Mouse (Mus musculus) limb, embryonic 14.5 days (tissue): Measurements from ENCODE around the gene Eng. TPM values are rescaled to one million over a fixed set of nuclear protein-coding genes. Genes with fewer than 3 reads are reported as not detected.

Experiments used
- ATAC-seq: fragments of 200-750 bp; cut with Nextera tagmentation; 2 replicates; pipeline ENCODE4 v1.8.0; 2017; ENCODE audit warnings: low read depth, moderate number of reproducible peaks, moderate TSS enrichment; ENCODE audit not compliant: low FRiP score
- DNase-seq: peaks from one replicate; pipeline ENCODE4 v3.0.0-alpha.2; 2015; ENCODE audit warnings: low spot score
- H3K27ac ChIP-seq: fragments of 300-500 bp; sonication (generic); replicated peaks from 2 replicates; pipeline ENCODE4 v1.5.1; 2014; ENCODE audit warnings: low read depth, mild to moderate bottlenecking, low read length, moderate library complexity, mixed read lengths
- H3K27me3 ChIP-seq: fragments of 300-500 bp; sonication (generic); 2 replicates; pipeline ENCODE4 v1.6.1; 2014; ENCODE audit warnings: low read length, mixed read lengths; ENCODE audit not compliant: control insufficient read depth, insufficient read depth
- H3K36me3 ChIP-seq: fragments of 300-500 bp; sonication (generic); 2 replicates; pipeline ENCODE4 v1.6.1; 2014; ENCODE audit warnings: mild to moderate bottlenecking, low read length, moderate library complexity, mixed read lengths; ENCODE audit not compliant: control insufficient read depth, insufficient read depth
- H3K4me1 ChIP-seq: fragments of 300-500 bp; sonication (generic); 2 replicates; pipeline ENCODE4 v1.6.1; 2014; ENCODE audit warnings: antibody characterized with exemption, low read length, mixed read lengths; ENCODE audit not compliant: control insufficient read depth, insufficient read depth
- H3K4me2 ChIP-seq: fragments of 300-500 bp; sonication (generic); replicated peaks from 2 replicates; pipeline ENCODE4 v1.6.1; 2014; ENCODE audit warnings: low read depth, mild to moderate bottlenecking, low read length, moderate library complexity; ENCODE audit not compliant: severe bottlenecking
- H3K4me3 ChIP-seq: fragments of 300-500 bp; sonication (generic); replicated peaks from 2 replicates; pipeline ENCODE4 v1.5.1; 2014; ENCODE audit warnings: low read length
- H3K9ac ChIP-seq: fragments of 300-500 bp; sonication (generic); 2 replicates; pipeline ENCODE4 v1.6.1; 2014; ENCODE audit warnings: mild to moderate bottlenecking, low read depth, low read length, moderate library complexity; ENCODE audit not compliant: severe bottlenecking
- H3K9me3 ChIP-seq: fragments of 300-500 bp; sonication (generic); 2 replicates; pipeline ENCODE4 v1.6.1; 2016; ENCODE audit warnings: low read length; ENCODE audit not compliant: control insufficient read depth
- POLR2A ChIP-seq: fragments of 200-500 bp; IDR thresholded peaks from 2 replicates; pipeline ENCODE4 v1.8.0; 2012; ENCODE audit warnings: inconsistent platforms, mild to moderate bottlenecking, moderate library complexity, borderline replicate concordance; ENCODE audit not compliant: insufficient read depth, insufficient read length; ENCODE audit errors: extremely low read depth
- WGBS: fragments of 180-500 bp; shearing (Covaris S2); extraction: QIAGEN DNeasy Blood & Tissue Kit; methylation state at CpG from one replicate; pipeline ENCODE4 v1.1.7; 2014; 5-methylcytosine and 5-hydroxymethylcytosine counted together
- polyA plus RNA-seq, 2 experiments: library from polyadenylated mRNA; depleted of rRNA in 1 of 2; stranded (reverse) in 1 of 2; unstranded in 1 of 2; fragments of >200 nt; fragmentation: Nextera tagmentation in 1 of 2; extraction: Ambion mirVana in 1 of 2; gene quantifications; 2 replicates each; pipeline versions ENCODE4 v1.2.1 to v1.2.3; 2012 to 2014

Gene Eng
- polyA plus RNA-seq (2012; rRNA removed) (61.4 and 91.8 TPM in 2 replicates), polyA plus RNA-seq (2014; fragmentation: Nextera tagmentation; extraction: Ambion mirVana) (49.3 and 52.2 TPM in 2 replicates)

GRCm38 (mm10) chr2:32646379-32647056, at the start of gene Eng:
Gene Eng (plus strand): TSS chr2:32646595.
- Histone ChIP-seq H3K27me3 (no peaks in the 10 kb centered on the region), H3K9ac (peak within 1 kb of the TSS; percentile 52), H3K36me3 (no peaks in the 10 kb centered on the region), H3K4me3 (peak within 1 kb of the TSS; percentile 22), H3K4me1 (peaks cover 8% of the 10 kb centered on the region; the same call in 1 of the 2 replicates), H3K27ac (no peak within 1 kb of the TSS), H3K9me3 (no peaks in the 10 kb centered on the region), H3K4me2 (peak within 1 kb of the TSS; percentile 29)
- no peak; the same call in 1 of the 2 replicates for ATAC-seq
- no peak for DNase-seq
- 53% methylated on average over 31 of the region's 31 CpGs for WGBS
- TF ChIP-seq POLR2A = no peak

- peaks cover 35% of the 10 kb centered on the region for H3K36me3 ChIP-seq
- H3K27me3 ChIP-seq = no peaks in the 10 kb centered on the region
- H3K9me3 ChIP-seq = no peaks in the 10 kb centered on the region
- H3K4me2 ChIP-seq = no peak overlapping the region
- TF ChIP-seq POLR2A = no peak
- DNase-seq = no peak
- H3K9ac ChIP-seq = no peak overlapping the region
- peaks cover 9% of the 10 kb centered on the region; the same call in 1 of the 2 replicates for H3K4me1 ChIP-seq
- H3K4me3 ChIP-seq = no peak overlapping the region
- no peak for ATAC-seq
- no peak overlapping the region for H3K27ac ChIP-seq
- WGBS = 89% methylated on average over 13 of the region's 13 CpGs
These were observed 49.7 kb upstream of the Eng start for GRCm38 (mm10) chr2:32596725-32597124.

DNA sequence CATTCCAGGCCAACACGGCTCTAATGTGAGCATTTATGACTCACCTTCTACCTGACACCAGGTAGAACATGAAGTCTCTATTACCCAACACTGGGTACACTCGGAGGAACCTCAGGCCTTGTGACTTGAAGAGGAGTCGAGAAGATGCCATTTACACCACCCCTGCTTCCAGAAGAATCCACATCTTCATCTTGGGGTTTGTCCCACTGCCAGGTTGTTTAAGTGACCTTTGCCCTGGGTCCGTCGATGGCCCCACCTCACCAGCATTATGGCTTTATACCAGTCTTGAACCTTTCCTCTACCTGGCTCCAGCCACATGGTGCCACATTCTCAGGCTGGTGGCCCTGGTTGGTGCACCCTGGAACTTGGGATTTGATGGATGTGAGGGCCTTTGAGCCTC, 49.1 kb upstream of the Eng start:
- Histone ChIP-seq H3K9ac (no peak overlapping the region), H3K4me1 (peaks cover 11% of the 10 kb centered on the region; the same call in 1 of the 2 replicates), H3K27ac (no peak overlapping the region), H3K27me3 (no peaks in the 10 kb centered on the region), H3K4me2 (no peak overlapping the region), H3K36me3 (peaks cover 35% of the 10 kb centered on the region), H3K4me3 (no peak overlapping the region), H3K9me3 (no peaks in the 10 kb centered on the region)
- TF ChIP-seq POLR2A = no peak
- 85% methylated on average over 5 of the region's 5 CpGs for WGBS
- ATAC-seq (no peak), DNase-seq (no peak)

GRCm38 (mm10) chr2:32597699-32598098, 48.7 kb upstream of the Eng start:
- H3K4me3 ChIP-seq = no peak overlapping the region
- TF ChIP-seq POLR2A = no peak
- H3K27ac ChIP-seq = no peak overlapping the region
- no peak overlapping the region for H3K9ac ChIP-seq
- ATAC-seq (no peak), DNase-seq (no peak)
- H3K4me1 ChIP-seq = peaks cover 11% of the 10 kb centered on the region; the same call in 1 of the 2 replicates
- H3K9me3 ChIP-seq = no peaks in the 10 kb centered on the region
- 93% methylated on average over 5 of the region's 5 CpGs for WGBS
- no peak overlapping the region for H3K4me2 ChIP-seq
- H3K27me3 ChIP-seq = no peaks in the 10 kb centered on the region
- H3K36me3 ChIP-seq = peaks cover 33% of the 10 kb centered on the region

DNA sequence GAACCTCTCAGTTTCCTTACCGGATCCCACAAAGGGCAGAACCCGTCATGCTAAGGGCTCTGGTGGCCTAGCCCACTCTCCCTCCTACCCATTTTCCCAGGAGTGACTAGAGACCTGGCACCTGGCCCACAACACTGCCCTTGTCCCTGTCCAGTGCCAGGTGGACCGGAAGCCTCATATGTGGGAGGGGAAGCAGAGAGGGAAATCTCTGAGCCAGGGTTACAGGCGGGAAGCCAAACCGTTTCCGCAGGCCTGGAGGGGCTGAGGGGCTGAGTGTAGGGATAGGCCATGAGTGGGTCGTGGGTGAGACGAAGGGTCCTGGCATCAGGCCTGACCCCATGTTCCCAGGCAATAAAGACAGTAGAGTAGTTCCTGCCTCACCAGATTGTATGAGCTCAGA, 47.9 kb upstream of the Eng start:
- Histone ChIP-seq H3K9me3 (no peaks in the 10 kb centered on the region), H3K36me3 (peaks cover 32% of the 10 kb centered on the region), H3K9ac (no peak overlapping the region), H3K4me3 (no peak overlapping the region), H3K4me1 (peaks cover 11% of the 10 kb centered on the region; the same call in 1 of the 2 replicates), H3K4me2 (no peak overlapping the region), H3K27ac (no peak overlapping the region), H3K27me3 (no peaks in the 10 kb centered on the region)
- 83% methylated on average over 8 of the region's 8 CpGs for WGBS
- TF ChIP-seq POLR2A = no peak
- no peak for DNase-seq
- ATAC-seq = no peak
